Mouse (Mus musculus): ENCODE measurements around the gene Dusp16. TPM values are rescaled to one million over a fixed set of nuclear protein-coding genes. Genes with fewer than 3 reads are reported as not detected.

Dusp16 gene
- 3.4 and 5.8 TPM in 2 replicates for polyA plus RNA-seq (2012; ENCODE audit: low replicate concordance)

DNA sequence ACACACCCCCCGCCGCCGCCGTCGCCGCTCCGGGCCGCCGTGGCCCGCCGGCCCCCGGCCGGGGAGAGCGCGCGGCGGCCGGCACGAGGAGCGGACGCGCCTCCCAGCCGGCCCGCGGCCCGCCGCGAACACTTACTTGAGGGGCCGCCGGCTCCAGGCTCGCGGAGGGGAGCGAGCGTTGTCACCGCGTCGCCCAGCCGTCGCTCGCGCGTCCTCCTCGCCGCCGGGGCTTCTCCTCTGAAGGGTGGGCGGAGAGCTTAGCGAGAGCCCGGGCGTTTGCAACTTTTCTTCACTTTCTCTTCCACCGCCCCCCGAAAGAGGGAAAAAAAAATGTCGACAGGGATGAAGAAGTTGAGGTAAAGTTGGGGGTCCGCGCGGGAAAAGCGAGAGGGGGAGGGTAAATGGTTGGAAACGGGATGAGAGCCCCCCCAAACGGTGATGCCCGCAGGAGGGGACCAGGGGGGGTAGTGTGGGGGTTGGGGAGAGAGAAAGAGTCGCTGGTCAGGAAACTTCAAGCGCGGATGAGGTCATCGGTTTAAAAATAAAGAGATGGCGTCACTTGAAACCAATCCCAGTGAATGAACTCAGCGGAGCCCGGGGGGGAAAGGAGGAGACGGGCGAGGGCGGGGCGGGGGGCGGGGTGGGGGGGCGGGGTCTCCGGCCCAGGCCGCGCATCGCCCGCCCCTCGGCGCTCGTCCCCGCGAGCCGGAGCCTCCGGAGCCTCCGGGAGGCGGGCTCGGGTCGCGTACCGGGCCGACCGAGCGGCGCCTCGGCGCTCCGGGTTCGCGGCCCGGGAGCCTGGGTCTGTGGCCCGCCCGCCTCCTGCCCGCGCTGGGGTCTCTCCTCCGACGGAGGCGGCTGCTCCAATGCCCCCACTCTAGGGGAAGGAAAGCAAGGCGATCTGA is at the start of gene Dusp16:
Gene Dusp16, minus strand, starts transcription at position 485 of the 905 bp plus-strand sequence.

DNA sequence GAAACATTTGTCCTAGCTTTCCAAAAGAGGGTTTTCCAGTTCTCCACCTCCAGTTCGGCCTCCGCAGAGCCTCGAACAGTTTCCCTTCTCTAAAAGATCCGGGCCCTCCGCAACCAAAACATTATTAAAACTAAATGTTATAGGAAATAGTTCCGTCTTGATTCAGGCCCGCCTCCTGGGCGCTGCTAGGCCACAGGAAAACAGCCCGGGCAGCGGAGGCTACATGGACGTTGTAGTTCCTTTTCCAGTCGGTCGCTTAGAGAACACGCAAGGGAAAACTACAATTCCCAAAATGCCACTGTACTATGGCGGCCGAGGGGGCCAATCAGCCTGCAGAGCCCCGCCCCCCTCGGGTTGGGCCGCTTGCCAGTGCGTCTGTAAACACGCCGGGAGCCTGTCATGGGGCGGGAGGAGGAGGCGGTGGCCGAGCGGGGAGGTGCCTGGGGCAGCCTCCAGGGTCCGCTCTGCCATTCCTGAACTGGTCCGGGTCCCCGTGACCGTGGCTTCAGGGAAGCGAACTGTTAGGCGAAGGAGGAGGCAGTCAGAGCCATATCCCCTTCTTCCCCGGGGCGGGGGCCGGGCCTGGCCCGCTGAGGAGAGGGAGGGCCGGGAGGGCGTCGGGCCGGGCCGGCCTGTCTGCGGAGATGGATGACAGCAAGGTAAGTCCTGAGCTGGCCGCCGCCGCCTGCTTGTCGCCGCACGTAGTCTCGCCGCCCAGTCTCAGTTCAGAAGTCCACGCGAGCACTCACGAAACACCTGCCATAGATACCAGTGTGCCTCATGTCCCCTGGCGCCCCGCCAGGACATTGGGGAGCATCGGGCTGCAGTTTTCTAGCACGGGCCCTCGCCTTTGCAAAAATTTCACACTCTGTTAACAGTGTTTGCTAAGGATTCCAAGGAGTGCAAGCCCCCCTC is 37.6 kb upstream of the Dusp16 start, which contains the start of gene Crebl2:
Gene Crebl2, plus strand, starts transcription at position 369 of the 915 bp plus-strand sequence.

Other genes starting within 250 kb of the Dusp16 start
- gene Lrp6, start 225.7 kb downstream of the Dusp16 start, polyA plus RNA-seq (2012; ENCODE audit: low replicate concordance): 15.8 and 22.8 TPM in 2 replicates
- 0.71 and 0.73 TPM in 2 replicates for gene Mansc1, start 160.1 kb downstream of the Dusp16 start, polyA plus RNA-seq (2012; ENCODE audit: low replicate concordance)
- 11.7 and 20.6 TPM in 2 replicates for gene Borcs5, start 153.1 kb downstream of the Dusp16 start, polyA plus RNA-seq (2012; ENCODE audit: low replicate concordance)
- gene Crebl2, start 37.5 kb upstream of the Dusp16 start, polyA plus RNA-seq (2012; ENCODE audit: low replicate concordance): 17.8 and 30.7 TPM in 2 replicates
- 4.3 and 4.7 TPM in 2 replicates for gene Gpr19, start 106.0 kb upstream of the Dusp16 start, polyA plus RNA-seq (2012; ENCODE audit: low replicate concordance)
- gene Cdkn1b, start 127.8 kb upstream of the Dusp16 start, polyA plus RNA-seq (2012; ENCODE audit: low replicate concordance): 112 and 188 TPM in 2 replicates
- gene Apold1, start 189.1 kb upstream of the Dusp16 start, polyA plus RNA-seq (2012; ENCODE audit: low replicate concordance): not detected in 2 replicates
- gene Ddx47, start 219.0 kb upstream of the Dusp16 start, polyA plus RNA-seq (2012; ENCODE audit: low replicate concordance): 3.4 and 8.0 TPM in 2 replicates

Data from hematopoietic multipotent progenitor cell, adult 10-12 weeks (in vitro differentiated cells).